Comparison of ENCODE assay signal across 31 mouse cellular contexts in the genomic region with DNA sequence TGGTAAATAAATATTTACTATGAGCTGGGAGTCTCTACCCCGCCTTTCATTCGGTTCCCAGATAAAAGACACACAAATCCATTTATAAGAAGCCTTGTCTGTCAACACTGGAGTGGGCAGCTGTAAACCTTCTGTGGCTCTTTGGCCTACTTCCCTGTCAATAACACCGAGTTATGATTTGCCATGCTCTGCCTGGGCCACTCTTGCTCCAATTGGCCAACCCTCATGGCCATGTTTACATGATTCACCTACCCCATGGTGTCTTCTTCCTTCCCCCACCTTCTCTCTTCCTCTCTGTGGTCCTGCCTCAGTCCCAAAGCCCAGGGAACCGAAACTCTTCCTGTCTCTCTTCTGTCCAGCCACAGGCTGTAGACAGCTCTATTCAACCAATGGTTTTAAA. TPM values are rescaled to one million over a fixed set of nuclear protein-coding genes. Genes with fewer than 3 reads are reported as not detected.
DNase-seq lines count a peak whose midpoint lies in the region; ATAC-seq lines count a peak whose summit lies in the region.
"Had no signal": no experiment of that assay in that cellular context is flagged by ENCODE, and none has a peak within 500 bp of the region (broad histone marks: within the 10 kb centered on the region; RNA-seq: fewer than 3 reads in every experiment).

No protein-coding gene starts in this region.

- no peak; the same call in 1 of the 2 replicates for ATAC-seq in liver, embryonic 13.5 days (ENCODE audit: low read depth)
- ATAC-seq in common myeloid progenitor, adult 5-6 weeks (replicated peaks; ENCODE audit: low read depth, poor library complexity, severe bottlenecking) = peak; percentile 59
- ATAC-seq: CD4-positive, CD25-positive, alpha-beta regulatory T cell, adult 4 months; forebrain, embryonic 14.5 days; hindbrain, postnatal 0 days; intestine, embryonic 15.5 days; midbrain, embryonic 13.5 days had no signal

- H3K4me3 ChIP-seq in liver, embryonic 13.5 days (replicated peaks) = no peak overlapping the region
- H3K4me3 ChIP-seq in macrophage (ENCODE audit: inconsistent target) = no peak overlapping the region
- H3K4me3 ChIP-seq: embryonic facial prominence, embryonic 12.5 days; hindbrain, embryonic 12.5 days; intestine, embryonic 15.5 days; limb, embryonic 12.5 days; liver, embryonic 15.5 days; megakaryocyte, embryonic 14.5 days; midbrain, embryonic 13.5 days had no signal

- no peaks in the 10 kb centered on the region for H3K9me3 ChIP-seq in liver, embryonic 13.5 days (replicated peaks)
- H3K9me3 ChIP-seq: embryonic facial prominence, embryonic 12.5 days; hindbrain, embryonic 12.5 days; intestine, embryonic 15.5 days; limb, embryonic 12.5 days; liver, embryonic 15.5 days; midbrain, embryonic 13.5 days had no signal

- 53% methylated on average over 4 of the region's 4 CpGs for WGBS in liver, embryonic 13.5 days (ENCODE audit: insufficient replicate concordance)
- WGBS in macrophage (ENCODE audit: missing documents) = 57% methylated on average over 3 of the region's 4 CpGs

- peaks cover 71% of the 10 kb centered on the region for H3K79me2 ChIP-seq in macrophage (ENCODE audit: inconsistent target)

- 0 out of 2 replicates have a peak, but pooled peaks cover 2% of the 10 kb centered on the region for H3K36me3 ChIP-seq in liver, embryonic 13.5 days
- no peaks in the 10 kb centered on the region for H3K36me3 ChIP-seq in macrophage (ENCODE audit: inconsistent target)
- H3K36me3 ChIP-seq: embryonic facial prominence, embryonic 12.5 days; hindbrain, embryonic 12.5 days; intestine, embryonic 15.5 days; limb, embryonic 12.5 days; liver, embryonic 15.5 days; midbrain, embryonic 13.5 days had no signal

- peaks cover 65% of the 10 kb centered on the region for H3K4me1 ChIP-seq in liver, embryonic 13.5 days (replicated peaks)

- DNase-seq in liver, embryonic 13.5 days = no peak
- no peak for DNase-seq in liver
- DNase-seq in 416B (ENCODE audit: low read depth) = peak; percentile 54
- no peak for DNase-seq in adrenal gland, postnatal 10 days
- DNase-seq in kidney, adult 11 months = no peak
- no peak for DNase-seq in left cerebral cortex, postnatal 36 days (ENCODE audit: low spot score in 2 of 2)
- DNase-seq: adrenal gland, adult 2 months; cerebellum, adult 11 months; cerebellum, adult 9-10 months; cerebellum, postnatal 36 days; embryo, embryonic 11 days; gastrocnemius, postnatal 36 days; heart, postnatal 36 days; kidney, adult 8-10 months; kidney, postnatal 4 days; retina, postnatal 1 day; right cerebral cortex, postnatal 14 days; thymus, postnatal 4 days had no signal

- no peaks in the 10 kb centered on the region for H3K27me3 ChIP-seq in liver, embryonic 13.5 days
- H3K27me3 ChIP-seq: embryonic facial prominence, embryonic 12.5 days; hindbrain, embryonic 12.5 days; intestine, embryonic 15.5 days; limb, embryonic 12.5 days; liver, embryonic 15.5 days; megakaryocyte, embryonic 14.5 days; midbrain, embryonic 13.5 days had no signal

- no peak overlapping the region for H3K4me2 ChIP-seq in liver, embryonic 13.5 days
- H3K4me2 ChIP-seq: embryonic facial prominence, embryonic 12.5 days; hindbrain, embryonic 12.5 days; intestine, embryonic 15.5 days; limb, embryonic 12.5 days; liver, embryonic 15.5 days; midbrain, embryonic 13.5 days had no signal

- peak overlapping the region; percentile 50 for H3K27ac ChIP-seq in liver, embryonic 13.5 days
- H3K27ac ChIP-seq in macrophage = peak overlapping the region; percentile 27; the same call in 1 of the 2 replicates
- H3K27ac ChIP-seq: embryonic facial prominence, embryonic 12.5 days; hindbrain, embryonic 12.5 days; hindbrain, postnatal 0 days; intestine, embryonic 15.5 days; kidney, postnatal 0 days; limb, embryonic 12.5 days; midbrain, embryonic 13.5 days had no signal

- no peak overlapping the region for H3K9ac ChIP-seq in liver, embryonic 13.5 days
- H3K9ac ChIP-seq: embryonic facial prominence, embryonic 12.5 days; hindbrain, embryonic 12.5 days; intestine, embryonic 15.5 days; limb, embryonic 12.5 days; liver, embryonic 15.5 days; midbrain, embryonic 13.5 days had no signal

- intact Hi-C loops in left cerebral cortex, postnatal 36 days (cut with DNase I) = loop anchor here (1.0 kb wide), 1 partner anchor 36 kb away; no protein-coding TSS in a partner anchor

RNA-seq across cellular contexts. Expression of a gene that starts 14.1 kb away (rescaled TPM):
- 5.7 and 5.9 TPM in 2 replicates for polyA plus RNA-seq in liver, embryonic 13.5 days (2015; fragmentation: Nextera tagmentation; extraction: Ambion mirVana)
- 44.7 and 86.3 TPM in 2 replicates for total RNA-seq in common myeloid progenitor, adult 5-6 weeks (2017)
- total RNA-seq in macrophage (2018; cell fraction: chromatin; rRNA removed) = 100 to 1,000 TPM in 3 of 26 experiments, 10 to 100 TPM in 23; 34.4 to 231 (median 61.8) TPM
- total RNA-seq in macrophage (2018; cell fraction: cytosol; rRNA removed) = 10 to 100 TPM; 12.5 to 32.2 (median 22.3) TPM
- total RNA-seq in macrophage (2018; cell fraction: nucleus; rRNA removed) = 100 to 1,000 TPM in 1 of 26 experiments, 10 to 100 TPM in 25; 21.9 to 150 (median 35.1) TPM
- polyA plus RNA-seq in macrophage (2018) = 10.7 to 30.3 TPM (median 26.2 TPM) in 3 replicates
- total RNA-seq in adrenal gland, postnatal 10 days (2021) = 10 to 100 TPM; 19.2 to 21.6 TPM
- total RNA-seq in left cerebral cortex, postnatal 36 days (2021) = 1 to 10 TPM; 3.5 to 4.4 TPM
